Mouse (Mus musculus) effector memory CD4-positive, alpha-beta T cell, adult 7 months (primary cell): ENCODE measurements around the gene Gm28897. TPM values are rescaled to one million over a fixed set of nuclear protein-coding genes. Genes with fewer than 3 reads are reported as not detected.

ENCODE experiments used
- polyA plus RNA-seq: library from polyadenylated mRNA; unstranded; fragments of 100-300 nt; shearing (Covaris generic); gene quantifications from one replicate; pipeline ENCODE4 v1.2.1, GENCODE M21; 2017

Gene Gm28897
- polyA plus RNA-seq: not detected

DNA sequence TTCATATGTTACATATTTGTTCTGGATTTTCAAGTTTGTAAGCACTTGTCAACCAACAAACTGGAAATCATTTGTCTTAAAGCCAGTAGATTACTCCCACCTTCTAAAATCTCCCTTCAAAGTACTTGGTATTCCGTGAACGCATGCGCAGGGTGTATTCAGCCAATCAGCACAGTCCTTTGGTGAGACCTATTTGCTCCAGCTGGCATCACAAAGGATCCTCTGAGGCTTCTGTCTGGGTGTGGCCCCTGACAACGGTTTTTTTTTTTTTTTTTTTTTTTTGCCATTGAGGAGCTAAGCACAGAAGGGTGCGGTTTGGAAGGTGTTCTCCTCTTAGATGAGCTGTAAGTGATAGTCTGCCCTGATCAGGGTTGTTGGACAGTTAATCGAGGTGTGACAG is at the start of gene Gm28897:
Gene Gm28897 (plus strand): TSS at position 301 of the 400 bp plus-strand sequence.

